Mouse (Mus musculus) lung, embryonic 14.5 days (tissue): ENCODE measurements around the gene Gm20547. TPM values are rescaled to one million over a fixed set of nuclear protein-coding genes. Genes with fewer than 3 reads are reported as not detected.

Source experiments
- ATAC-seq: fragments of 200-750 bp; cut with Nextera tagmentation; 2 replicates; pipeline ENCODE4 v1.8.0; 2017; ENCODE audit warnings: mild to moderate bottlenecking, moderate TSS enrichment, moderate library complexity; ENCODE audit not compliant: insufficient read depth
- DNase-seq: peaks from one replicate; pipeline ENCODE4 v3.0.0-alpha.2; 2015
- H3K27ac ChIP-seq: fragments of 300-500 bp; sonication (generic); 2 replicates; pipeline ENCODE4 v1.5.1; 2014; ENCODE audit warnings: low read depth, mild to moderate bottlenecking, moderate library complexity
- H3K27me3 ChIP-seq: fragments of 300-500 bp; sonication (generic); 2 replicates; pipeline ENCODE4 v1.6.1; 2014; ENCODE audit warnings: low read length, control low read depth; ENCODE audit not compliant: insufficient read depth
- H3K36me3 ChIP-seq: fragments of 300-500 bp; sonication (generic); 2 replicates; pipeline ENCODE4 v1.6.1; 2014; ENCODE audit warnings: control low read depth; ENCODE audit not compliant: insufficient read depth
- H3K4me1 ChIP-seq: fragments of 300-500 bp; sonication (generic); 2 replicates; pipeline ENCODE4 v1.6.1; 2014; ENCODE audit warnings: antibody characterized with exemption, control low read depth; ENCODE audit not compliant: insufficient read depth
- H3K4me2 ChIP-seq: fragments of 300-500 bp; sonication (generic); 2 replicates; pipeline ENCODE4 v1.6.1; 2014; ENCODE audit warnings: mild to moderate bottlenecking
- H3K4me3 ChIP-seq: fragments of 300-500 bp; sonication (generic); 2 replicates; pipeline ENCODE4 v1.5.1; 2014; ENCODE audit warnings: low read depth, low read length
- H3K9ac ChIP-seq: fragments of 300-500 bp; sonication (generic); 2 replicates; pipeline ENCODE4 v1.6.1; 2014
- H3K9me3 ChIP-seq: fragments of 300-500 bp; sonication (generic); 2 replicates; pipeline ENCODE4 v1.6.1; 2016; ENCODE audit warnings: low read depth, low read length, control low read depth
- CTCF ChIP-seq: IDR thresholded peaks from 2 replicates; pipeline ENCODE4 v1.5.1; 2016; ENCODE audit warnings: antibody characterized with exemption, low read depth
- WGBS: fragments of 180-500 bp; shearing (Covaris S2); extraction: QIAGEN DNeasy Blood & Tissue Kit; methylation state at CpG from one replicate; pipeline ENCODE4 v1.1.7; 2014; 5-methylcytosine and 5-hydroxymethylcytosine counted together
- polyA plus RNA-seq: library from polyadenylated mRNA; unstranded; fragments of >200 nt; fragmentation: Nextera tagmentation; extraction: Ambion mirVana; gene quantifications from 2 replicates; pipeline ENCODE4 v1.2.1, GENCODE M21; 2014

Gm20547 gene
- polyA plus RNA-seq, 1 experiment from 2014 or later = not detected

- Histone ChIP-seq H3K4me2 (no peak within 1 kb of the TSS), H3K4me1 (no peaks in the 10 kb centered on the region), H3K27ac (no peak within 1 kb of the TSS), H3K9me3 (no peaks in the 10 kb centered on the region), H3K4me3 (no peak within 1 kb of the TSS), H3K9ac (no peak within 1 kb of the TSS), H3K27me3 (no peaks in the 10 kb centered on the region), H3K36me3 (no peaks in the 10 kb centered on the region)
- TF ChIP-seq CTCF = no peak
- WGBS = 51% methylated on average over 8 of the region's 8 CpGs
- no peak for DNase-seq
- no peak for ATAC-seq
These were observed 19.3 kb downstream of the Gm20547 start, which contains the start of gene Cfb for GRCm38 (mm10) chr17:34862416-34863081. Gene Cfb (minus strand): TSS chr17:34862518.

GRCm38 (mm10) chr17:34861704-34862415 is 20.0 kb downstream of the Gm20547 start:
- no peak overlapping the region for H3K9ac ChIP-seq
- 57% methylated on average over 13 of the region's 13 CpGs for WGBS
- ATAC-seq = no peak

GRCm38 (mm10) chr17:34860514-34860913 is 21.3 kb downstream of the Gm20547 start:
- ATAC-seq = no peak

More at GRCm38 (mm10) chr17:34861704-34862415, 20.0 kb downstream of the Gm20547 start:
- TF ChIP-seq CTCF = no peak
- Histone ChIP-seq H3K36me3 (peaks cover 1% of the 10 kb centered on the region), H3K4me3 (no peak overlapping the region), H3K9me3 (no peaks in the 10 kb centered on the region), H3K27me3 (no peaks in the 10 kb centered on the region), H3K27ac (no peak overlapping the region), H3K4me1 (no peaks in the 10 kb centered on the region), H3K4me2 (no peak overlapping the region)
- no peak for DNase-seq

GRCm38 (mm10) chr17:34858670-34859069 is 23.2 kb downstream of the Gm20547 start:
- no peaks in the 10 kb centered on the region for H3K4me1 ChIP-seq
- H3K27me3 ChIP-seq = no peaks in the 10 kb centered on the region
- peaks cover 31% of the 10 kb centered on the region for H3K36me3 ChIP-seq
- 75% methylated on average over 4 of the region's 4 CpGs for WGBS
- DNase-seq = no peak
- H3K9ac ChIP-seq = no peak overlapping the region
- no peak for ATAC-seq
- no peak overlapping the region for H3K4me2 ChIP-seq
- no peak for TF ChIP-seq CTCF
- H3K27ac ChIP-seq = no peak overlapping the region
- H3K4me3 ChIP-seq = no peak overlapping the region
- no peaks in the 10 kb centered on the region for H3K9me3 ChIP-seq

More at GRCm38 (mm10) chr17:34860514-34860913, 21.3 kb downstream of the Gm20547 start:
- no peak overlapping the region for H3K4me2 ChIP-seq
- H3K36me3 ChIP-seq = peaks cover 13% of the 10 kb centered on the region
- H3K27ac ChIP-seq = no peak overlapping the region
- H3K27me3 ChIP-seq = no peaks in the 10 kb centered on the region
- no peak overlapping the region for H3K9ac ChIP-seq
- no peak for DNase-seq
- TF ChIP-seq CTCF = no peak
- no peaks in the 10 kb centered on the region for H3K4me1 ChIP-seq
- no peaks in the 10 kb centered on the region for H3K9me3 ChIP-seq
- H3K4me3 ChIP-seq = no peak overlapping the region
- WGBS = 80% methylated on average over 9 of the region's 9 CpGs

GRCm38 (mm10) chr17:34855825-34856224 is 26.0 kb downstream of the Gm20547 start:
- no peak overlapping the region for H3K27ac ChIP-seq
- no peak overlapping the region for H3K9ac ChIP-seq
- no peaks in the 10 kb centered on the region for H3K9me3 ChIP-seq
- no peak overlapping the region for H3K4me3 ChIP-seq
- H3K27me3 ChIP-seq = no peaks in the 10 kb centered on the region
- peaks cover 48% of the 10 kb centered on the region for H3K36me3 ChIP-seq
- 29% methylated on average over 3 of the region's 3 CpGs for WGBS
- no peak overlapping the region for H3K4me2 ChIP-seq
- DNase-seq (peak; percentile 82), ATAC-seq (peak; percentile 24; the same call in 1 of the 2 replicates)
- H3K4me1 ChIP-seq = peaks cover 7% of the 10 kb centered on the region; the same call in 1 of the 2 replicates
- TF ChIP-seq CTCF = peak; percentile 83

- no peak overlapping the region for H3K9ac ChIP-seq
- DNase-seq (no peak), ATAC-seq (no peak)
- no peak overlapping the region for H3K4me3 ChIP-seq
- H3K36me3 ChIP-seq = peaks cover 48% of the 10 kb centered on the region
- no peak overlapping the region for H3K4me2 ChIP-seq
- H3K4me1 ChIP-seq = peaks cover 7% of the 10 kb centered on the region; the same call in 1 of the 2 replicates
- TF ChIP-seq CTCF = no peak
- H3K9me3 ChIP-seq = no peaks in the 10 kb centered on the region
- H3K27me3 ChIP-seq = no peaks in the 10 kb centered on the region
- no peak overlapping the region for H3K27ac ChIP-seq
- WGBS = 79% methylated on average over 3 of the region's 3 CpGs
These were observed 27.1 kb downstream of the Gm20547 start for GRCm38 (mm10) chr17:34854761-34855160.

GRCm38 (mm10) chr17:34853511-34853910 is 28.3 kb downstream of the Gm20547 start:
- H3K4me3 ChIP-seq = no peak overlapping the region
- no peaks in the 10 kb centered on the region for H3K9me3 ChIP-seq
- H3K27ac ChIP-seq = no peak overlapping the region
- peaks cover 48% of the 10 kb centered on the region for H3K36me3 ChIP-seq
- DNase-seq (no peak), ATAC-seq (no peak)
- H3K27me3 ChIP-seq = no peaks in the 10 kb centered on the region
- H3K4me1 ChIP-seq = peaks cover 10% of the 10 kb centered on the region; the same call in 1 of the 2 replicates
- TF ChIP-seq CTCF = no peak
- whole genome bisulfite sequencing = 69% methylated on average over 8 of the region's 8 CpGs
- no peak overlapping the region for H3K9ac ChIP-seq
- no peak overlapping the region for H3K4me2 ChIP-seq
